Mouse (Mus musculus) ES-E14 (cell line): ENCODE results near the gene Ptprm. TPM values are rescaled to one million over a fixed set of nuclear protein-coding genes. Genes with fewer than 3 reads are reported as not detected.
"Not testable (repeated sequence)": the region's sequence is repeated elsewhere in the genome, so short reads cannot be mapped to it uniquely, and the experiment has no call there.

Experiments used
- DNase-seq: peaks from one replicate; pipeline ENCODE4 v3.0.0-alpha.2; 2013; ENCODE audit warnings: low read depth, low spot score
- H3K27ac ChIP-seq: 2 replicates; pipeline ENCODE4 v1.5.1; 2012; ENCODE audit warnings: low read depth, mild to moderate bottlenecking, low read length, moderate library complexity, mixed read lengths; ENCODE audit not compliant: poor library complexity, insufficient read depth, severe bottlenecking
- H3K36me3 ChIP-seq: 2 replicates; pipeline ENCODE4 v1.6.1; 2012; ENCODE audit warnings: mild to moderate bottlenecking, low read length, moderate library complexity, mixed read lengths; ENCODE audit not compliant: control insufficient read depth, poor library complexity, insufficient read depth, severe bottlenecking
- H3K4me1 ChIP-seq, 2 experiments: fragments of 150-350 bp in 1 of 2; sonication (generic) in 1 of 2; 2 replicates each; pipeline ENCODE4 v1.6.1; 2012; ENCODE audit warnings: low read length in 2 of 2, mild to moderate bottlenecking in 1 of 2, mixed read lengths in 1 of 2; ENCODE audit not compliant: control insufficient read depth in 2 of 2, insufficient read depth in 2 of 2, poor library complexity in 1 of 2
- H3K4me3 ChIP-seq, 2 experiments: fragments of 150-350 bp in 1 of 2; sonication (generic) in 1 of 2; 2 replicates each; pipeline ENCODE4 v1.5.1; 2012; ENCODE audit warnings: low read length in 2 of 2, low read depth in 1 of 2, mild to moderate bottlenecking in 1 of 2, mixed read lengths in 1 of 2; ENCODE audit not compliant: insufficient read depth in 1 of 2, poor library complexity in 1 of 2, severe bottlenecking in 1 of 2
- H3K9ac ChIP-seq: 2 replicates; pipeline ENCODE4 v1.6.1; 2012; ENCODE audit warnings: low read depth, mild to moderate bottlenecking, low read length, mixed read lengths; ENCODE audit not compliant: poor library complexity, insufficient read depth, severe bottlenecking
- H3K9me3 ChIP-seq: fragments of 150-350 bp; sonication (generic); 2 replicates; pipeline ENCODE4 v1.6.1; 2012; ENCODE audit warnings: low read depth, mild to moderate bottlenecking, low read length; ENCODE audit not compliant: control insufficient read depth, insufficient read depth
- CHD2 ChIP-seq: IDR thresholded peaks from 2 replicates; pipeline ENCODE4 v1.6.1; 2014; ENCODE audit warnings: mild to moderate bottlenecking, low read depth, low read length, inconsistent platforms
- HCFC1 ChIP-seq: IDR thresholded peaks from 2 replicates; pipeline ENCODE4 v1.6.1; 2012; ENCODE audit warnings: low read length, inconsistent platforms, borderline replicate concordance; ENCODE audit not compliant: insufficient read depth
- MAFK ChIP-seq: IDR thresholded peaks from 2 replicates; pipeline ENCODE4 v1.6.1; 2014; ENCODE audit warnings: mild to moderate bottlenecking, low read depth, low read length, inconsistent platforms; ENCODE audit not compliant: insufficient read depth
- ZC3H11A ChIP-seq: IDR thresholded peaks from 2 replicates; pipeline ENCODE4 v1.6.1; 2012; ENCODE audit warnings: low read depth, mild to moderate bottlenecking, inconsistent platforms, low read length, borderline replicate concordance
- ZNF384 ChIP-seq: IDR thresholded peaks from 2 replicates; pipeline ENCODE4 v1.6.1; 2012; ENCODE audit warnings: low read depth, low read length, inconsistent platforms
- in situ Hi-C, 2 experiments: fragments of 600-800 bp; cut with MboI; formaldehyde crosslinking; loops; one replicate each; pipeline ENCODE4 v1.15.1; 2025; ENCODE audit warnings: low sequenced_read_pairs in 2 of 2, inconsistent platforms in 1 of 2; ENCODE audit not compliant: unreplicated experiment in 2 of 2
- total RNA-seq: library from RNA; depleted of rRNA; stranded (reverse); fragments of 300-350 nt; gene quantifications from 2 replicates; pipeline ENCODE4 v1.2.3, GENCODE M21; 2012

Gene Ptprm
- total RNA-seq, 1 experiment = 2.9 TPM

GRCm38 (mm10) chr17:66864441-66864840, 489.8 kb downstream of the Ptprm start:
- no peak for DNase-seq
- Histone ChIP-seq H3K4me1 (no peaks in the 10 kb centered on the region), H3K4me3 (no peak overlapping the region), H3K36me3 (no peaks in the 10 kb centered on the region), H3K9me3 (no peaks in the 10 kb centered on the region), H3K9ac (no peak overlapping the region), H3K27ac (no peak overlapping the region)
- in situ Hi-C loops = no loop called here
- no peak for TF ChIP-seq MAFK
- no peak for TF ChIP-seq CHD2
- no peak for TF ChIP-seq HCFC1
- no peak for TF ChIP-seq ZC3H11A
- no peak for TF ChIP-seq ZNF384

GRCm38 (mm10) chr17:66861557-66861956, 492.7 kb downstream of the Ptprm start:
- TF ChIP-seq CHD2 (no peak), ZNF384 (no peak), MAFK (no peak), HCFC1 (no peak), ZC3H11A (no peak)
- in situ Hi-C loops = no loop called here
- H3K36me3 ChIP-seq = no peaks in the 10 kb centered on the region

GRCm38 (mm10) chr17:66858757-66859156, 495.5 kb downstream of the Ptprm start:
- no peak overlapping the region for H3K27ac ChIP-seq
- no peaks in the 10 kb centered on the region for H3K4me1 ChIP-seq
- no peak overlapping the region for H3K9ac ChIP-seq
- no peaks in the 10 kb centered on the region for H3K36me3 ChIP-seq
- in situ Hi-C loops = no loop called here
- H3K4me3 ChIP-seq = no peak overlapping the region
- TF ChIP-seq CHD2 (no peak), MAFK (no peak), ZNF384 (no peak), ZC3H11A (no peak), HCFC1 (no peak)
- H3K9me3 ChIP-seq = no peaks in the 10 kb centered on the region
- DNase-seq = no peak

More at GRCm38 (mm10) chr17:66861557-66861956, 492.7 kb downstream of the Ptprm start:
- no peak overlapping the region for H3K4me3 ChIP-seq
- no peaks in the 10 kb centered on the region for H3K9me3 ChIP-seq
- no peak overlapping the region for H3K27ac ChIP-seq
- DNase-seq = no peak
- H3K9ac ChIP-seq = no peak overlapping the region
- H3K4me1 ChIP-seq = no peaks in the 10 kb centered on the region

GRCm38 (mm10) chr17:66852496-66852895, 501.8 kb downstream of the Ptprm start:
- no peak for DNase-seq
- H3K36me3 ChIP-seq = no peaks in the 10 kb centered on the region
- in situ Hi-C loops = no loop called here
- H3K27ac ChIP-seq = no peak overlapping the region
- H3K9me3 ChIP-seq = no peaks in the 10 kb centered on the region
- H3K9ac ChIP-seq = no peak overlapping the region
- no peaks in the 10 kb centered on the region for H3K4me1 ChIP-seq
- TF ChIP-seq HCFC1 = no peak
- no peak for TF ChIP-seq ZC3H11A
- no peak for TF ChIP-seq MAFK
- no peak for TF ChIP-seq ZNF384
- no peak for TF ChIP-seq CHD2
- no peak overlapping the region for H3K4me3 ChIP-seq

GRCm38 (mm10) chr17:66847011-66847410, 507.2 kb downstream of the Ptprm start:
- H3K9me3 ChIP-seq, H3K36me3 ChIP-seq, H3K4me3 ChIP-seq, DNase-seq, H3K4me1 ChIP-seq, in situ Hi-C loops, H3K27ac ChIP-seq, H3K9ac ChIP-seq: not testable (repeated sequence)
